In genomic region chr4:135158724-135159409, GRCm38 (mm10) we compare ENCODE assay signal across 11 mouse cellular contexts. TPM values are rescaled to one million over a fixed set of nuclear protein-coding genes. Genes with fewer than 3 reads are reported as not detected.
DNase-seq lines count a peak whose midpoint lies in the region; ATAC-seq and TF ChIP-seq lines count a peak whose summit lies in the region.
"Had no signal": no experiment of that assay in that cellular context is flagged by ENCODE, and none has a peak within 500 bp of the region (broad histone marks: within the 10 kb centered on the region; RNA-seq: fewer than 3 reads in every experiment).

No protein-coding gene starts in this region.

- no peak for TF ChIP-seq POLR2A in myocyte (IDR thresholded peaks at IDR 0.05; ENCODE audit: insufficient read length, low read depth)

- H3K79me2 ChIP-seq in myocyte (ENCODE audit: control insufficient read depth, insufficient read depth) = peaks cover 31% of the 10 kb centered on the region

- H3K4me2 ChIP-seq in liver, embryonic 11.5 days = no peak overlapping the region
- H3K4me2 ChIP-seq in myocyte (ENCODE audit: low read depth) = peak overlapping the region; percentile 29

- 14% methylated on average over 9 of the region's 9 CpGs for WGBS in liver, embryonic 11.5 days

- H3K4me3 ChIP-seq in liver, embryonic 11.5 days (ENCODE audit: low read depth, low read length) = no peak overlapping the region
- H3K4me3 ChIP-seq in myocyte = no peak overlapping the region

- H3K36me3 ChIP-seq in liver, embryonic 11.5 days (ENCODE audit: control insufficient read depth, insufficient read depth, low read length) = no peaks in the 10 kb centered on the region
- peaks cover 14% of the 10 kb centered on the region for H3K36me3 ChIP-seq in myocyte (ENCODE audit: control insufficient read depth, insufficient read depth)

- peaks cover 62% of the 10 kb centered on the region for H3K27me3 ChIP-seq in liver, embryonic 11.5 days (replicated peaks; ENCODE audit: control insufficient read depth, insufficient read depth, low read length)
- no peaks in the 10 kb centered on the region for H3K27me3 ChIP-seq in myocyte (ENCODE audit: control insufficient read depth, insufficient read depth, insufficient read length)

- H3K9ac ChIP-seq in liver, embryonic 11.5 days (ENCODE audit: low read depth, low read length) = no peak overlapping the region

- ATAC-seq in liver, embryonic 11.5 days (replicated peaks; ENCODE audit: low FRiP score) = peak; percentile 49
- 0 out of 2 replicates have a peak, but pooled peaks have one; percentile 9 for ATAC-seq in common myeloid progenitor, adult 5-6 weeks (replicated peaks; ENCODE audit: low read depth, poor library complexity, severe bottlenecking)

- H3ac ChIP-seq in myocyte (ENCODE audit: control insufficient read depth, insufficient read length) = no peak overlapping the region

- H3K4me1 ChIP-seq in liver, embryonic 11.5 days (replicated peaks; ENCODE audit: control insufficient read depth, insufficient read depth, low read length) = peaks cover 4% of the 10 kb centered on the region; the same call in 1 of the 2 replicates

- H3K27ac ChIP-seq in liver, embryonic 11.5 days (ENCODE audit: low read depth, low read length) = no peak overlapping the region

- H3K9me3 ChIP-seq in liver, embryonic 11.5 days (ENCODE audit: control insufficient read depth, low read length) = no peaks in the 10 kb centered on the region

- DNase-seq in liver, embryonic 11.5 days (ENCODE audit: low spot score) = no peak
- DNase-seq in liver = no peak
- DNase-seq in B cell, adult 2 months = peak; percentile 37 to 40
- DNase-seq in frontal cortex, postnatal 14 days (ENCODE audit: low spot score in 2 of 2) = no peak
- DNase-seq in ovary, adult 18-20 months (ENCODE audit: low spot score) = no peak
- DNase-seq in cerebellum, postnatal 25 days = no peak
- DNase-seq: cerebellum, postnatal 36 days; lung, adult 18-20 months; right cerebral cortex, postnatal 25 days had no signal

TF ChIP-seq in myocyte, 11 proteins besides CTCF, POLR2A, EP300 and RAD21:
- no peak for TF ChIP-seq E2F4 (IDR thresholded peaks at IDR 0.05; ENCODE audit: insufficient read depth)
- no peak for TF ChIP-seq MAX (IDR thresholded peaks at IDR 0.05; ENCODE audit: low read depth)

RNA-seq across cellular contexts. Expression of gene Runx3, which starts 38.4 kb away (rescaled TPM):
- polyA plus RNA-seq in liver, embryonic 11.5 days (2014; fragmentation: Nextera tagmentation; extraction: Ambion mirVana) = 0.71 and 0.82 TPM in 2 replicates
- 8.9 and 20.1 TPM in 2 replicates for total RNA-seq in common myeloid progenitor, adult 5-6 weeks (2017)
- 19.6 TPM for polyA plus RNA-seq in myocyte (2012; fragmentation: generic; extraction: Trizol)

Comparison
In these comparisons a context has a peak if more than half of its experiments do, and no peak if none do; other contexts are left out.
1. DNase-seq: peak in B cell, adult 2 months (2 of 2); none in liver, embryonic 11.5 days (single experiment), liver (single experiment), frontal cortex, postnatal 14 days (0 of 2), ovary, adult 18-20 months (single experiment) and cerebellum, postnatal 25 days (0 of 2).
2. RNA of gene Runx3, which starts 38.4 kb away (polyA plus RNA-seq): 19.6 TPM in myocyte (single experiment); 0.71 to 0.82 TPM in liver, embryonic 11.5 days; every median in the first group is over 10 times any median in the second.